Mouse (Mus musculus) urinary bladder, adult 18-20 months (tissue): Measurements from ENCODE around the gene Pram1.

Source experiments
- DNase-seq, 2 experiments: peaks; one replicate each; pipeline ENCODE4 v3.0.0; 2022; ENCODE audit warnings: low spot score in 2 of 2, mixed read lengths in 2 of 2

The Pram1 gene

GRCm38 (mm10) chr17:33669681-33670080 is 31.8 kb downstream of the Pram1 start:
- DNase-seq: no peak

- DNase-seq: no peak
Observed at GRCm38 (mm10) chr17:33673837-33674236, 36.0 kb downstream of the Pram1 start.

- peak; percentile 51 to 66 for DNase-seq
Observed at GRCm38 (mm10) chr17:33675452-33675851, 37.6 kb downstream of the Pram1 start.

- DNase-seq: no peak
Observed at GRCm38 (mm10) chr17:33676086-33676485, 38.2 kb downstream of the Pram1 start.

GRCm38 (mm10) chr17:33678771-33679170 is 40.9 kb downstream of the Pram1 start:
- DNase-seq: no peak

GRCm38 (mm10) chr17:33681767-33682166 is 43.9 kb downstream of the Pram1 start:
- DNase-seq: no peak

- peak; percentile 52 to 55 for DNase-seq
Observed at GRCm38 (mm10) chr17:33684671-33685231, 46.9 kb downstream of the Pram1 start.

GRCm38 (mm10) chr17:33685249-33685653 is 47.4 kb downstream of the Pram1 start:
- peak; percentile 96 for DNase-seq

GRCm38 (mm10) chr17:33686760-33687159 is 48.9 kb downstream of the Pram1 start, which contains the start of gene Hnrnpm:
TSS of gene Hnrnpm (minus strand) at chr17:33686860.
- no peak for DNase-seq
